Mouse (Mus musculus) intestine, embryonic 15.5 days (tissue): Measurements from ENCODE around the gene Dpm3. TPM values are rescaled to one million over a fixed set of nuclear protein-coding genes. Genes with fewer than 3 reads are reported as not detected.
A peak's percentile ranks its signal among the peaks of the same experiment; 100 is the strongest.

Source experiments
- ATAC-seq: fragments of 200-750 bp; cut with Nextera tagmentation; 2 replicates; pipeline ENCODE4 v1.8.0; 2017; ENCODE audit warnings: moderate TSS enrichment, moderate library complexity
- H3K27ac ChIP-seq: fragments of 300-500 bp; sonication (generic); 2 replicates; pipeline ENCODE4 v1.5.1; 2015; ENCODE audit warnings: mild to moderate bottlenecking, inconsistent platforms
- H3K27me3 ChIP-seq: fragments of 300-500 bp; sonication (generic); replicated peaks from 2 replicates; pipeline ENCODE4 v1.6.1; 2015; ENCODE audit warnings: inconsistent platforms
- H3K36me3 ChIP-seq: fragments of 300-500 bp; sonication (generic); 2 replicates; pipeline ENCODE4 v1.6.1; 2015; ENCODE audit warnings: inconsistent platforms
- H3K4me1 ChIP-seq: fragments of 300-500 bp; sonication (generic); replicated peaks from 2 replicates; pipeline ENCODE4 v1.6.1; 2015; ENCODE audit warnings: inconsistent platforms
- H3K4me2 ChIP-seq: fragments of 300-500 bp; sonication (generic); replicated peaks from 2 replicates; pipeline ENCODE4 v1.6.1; 2015; ENCODE audit warnings: mild to moderate bottlenecking, inconsistent platforms
- H3K4me3 ChIP-seq: fragments of 300-500 bp; sonication (generic); replicated peaks from 2 replicates; pipeline ENCODE4 v1.5.1; 2015; ENCODE audit warnings: inconsistent platforms
- H3K9ac ChIP-seq: fragments of 300-500 bp; sonication (generic); 2 replicates; pipeline ENCODE4 v1.6.1; 2015; ENCODE audit warnings: inconsistent platforms
- H3K9me3 ChIP-seq: fragments of 300-500 bp; sonication (generic); 2 replicates; pipeline ENCODE4 v1.6.1; 2016; ENCODE audit warnings: inconsistent platforms
- WGBS: fragments of 180-500 bp; shearing (Covaris S2); methylation state at CpG from one replicate; pipeline ENCODE4 v1.1.7; 2015; 5-methylcytosine and 5-hydroxymethylcytosine counted together
- polyA plus RNA-seq: library from polyadenylated mRNA; unstranded; fragments of >200 nt; fragmentation: Nextera tagmentation; extraction: Ambion mirVana; gene quantifications from 2 replicates; pipeline ENCODE4 v1.2.1, GENCODE M21; 2015

Gene Dpm3
- polyA plus RNA-seq, 1 experiment from 2014 or later: 131 TPM

- Histone ChIP-seq H3K27me3 (no peaks in the 10 kb centered on the region), H3K4me3 (no peak overlapping the region), H3K4me2 (peak overlapping the region; percentile 96; the same call in 1 of the 2 replicates), H3K9me3 (no peaks in the 10 kb centered on the region), H3K9ac (no peak overlapping the region), H3K4me1 (peaks cover 35% of the 10 kb centered on the region), H3K36me3 (peaks cover 12% of the 10 kb centered on the region), H3K27ac (no peak overlapping the region)
- 93% methylated on average over 13 of the region's 13 CpGs for WGBS
- no peak for ATAC-seq
These were observed 16.9 kb downstream of the Dpm3 start for GRCm38 (mm10) chr3:89276061-89276460.

GRCm38 (mm10) chr3:89277281-89278021 lies 18.3 kb downstream of the Dpm3 start:
- H3K4me1 ChIP-seq: peaks cover 43% of the 10 kb centered on the region
- H3K27ac ChIP-seq: peak overlapping the region; percentile 93
- no peaks in the 10 kb centered on the region for H3K9me3 ChIP-seq
- H3K9ac ChIP-seq: peak overlapping the region; percentile 72
- H3K27me3 ChIP-seq: no peaks in the 10 kb centered on the region
- peak overlapping the region; percentile 96 for H3K4me2 ChIP-seq
- 29% methylated on average over 14 of the region's 14 CpGs for WGBS
- peaks cover 4% of the 10 kb centered on the region; the same call in 1 of the 2 replicates for H3K36me3 ChIP-seq
- peak overlapping the region; percentile 55 for H3K4me3 ChIP-seq
- no peak for ATAC-seq

GRCm38 (mm10) chr3:89278107-89278506 lies 18.9 kb downstream of the Dpm3 start:
- peak overlapping the region; percentile 96 for H3K4me2 ChIP-seq
- no peaks in the 10 kb centered on the region for H3K36me3 ChIP-seq
- peak; percentile 64 for ATAC-seq
- 35% methylated on average over 7 of the region's 7 CpGs for WGBS
- H3K9ac ChIP-seq: peak overlapping the region; percentile 72
- H3K9me3 ChIP-seq: no peaks in the 10 kb centered on the region
- no peaks in the 10 kb centered on the region for H3K27me3 ChIP-seq
- H3K4me1 ChIP-seq: peaks cover 43% of the 10 kb centered on the region
- H3K4me3 ChIP-seq: peak overlapping the region; percentile 55
- peak overlapping the region; percentile 93 for H3K27ac ChIP-seq

- H3K9me3 ChIP-seq: no peaks in the 10 kb centered on the region
- no peak for ATAC-seq
- H3K4me2 ChIP-seq: peak overlapping the region; percentile 96
- H3K27me3 ChIP-seq: no peaks in the 10 kb centered on the region
- peak overlapping the region; percentile 72 for H3K9ac ChIP-seq
- WGBS: 14% methylated on average over 8 of the region's 8 CpGs
- no peaks in the 10 kb centered on the region for H3K36me3 ChIP-seq
- H3K27ac ChIP-seq: peak overlapping the region; percentile 93
- H3K4me3 ChIP-seq: peak overlapping the region; percentile 55
- H3K4me1 ChIP-seq: peaks cover 43% of the 10 kb centered on the region
These were observed 19.5 kb downstream of the Dpm3 start for GRCm38 (mm10) chr3:89278643-89279042.

- 2% methylated on average over 35 of the region's 35 CpGs for WGBS
- peak overlapping the region; percentile 93 for H3K27ac ChIP-seq
- peak; percentile 66 for ATAC-seq
- peaks cover 43% of the 10 kb centered on the region for H3K4me1 ChIP-seq
- no peaks in the 10 kb centered on the region for H3K27me3 ChIP-seq
- H3K4me3 ChIP-seq: peak overlapping the region; percentile 55
- peak overlapping the region; percentile 96 for H3K4me2 ChIP-seq
- no peaks in the 10 kb centered on the region for H3K9me3 ChIP-seq
- peak overlapping the region; percentile 72 for H3K9ac ChIP-seq
- H3K36me3 ChIP-seq: no peaks in the 10 kb centered on the region
These were observed 20.2 kb downstream of the Dpm3 start for GRCm38 (mm10) chr3:89279153-89279890.

GRCm38 (mm10) chr3:89280050-89280605 lies 21.0 kb downstream of the Dpm3 start:
- ATAC-seq: no peak; the same call in 1 of the 2 replicates
- no peaks in the 10 kb centered on the region for H3K9me3 ChIP-seq
- peak overlapping the region; percentile 55 for H3K4me3 ChIP-seq
- H3K4me2 ChIP-seq: peak overlapping the region; percentile 96
- peaks cover 43% of the 10 kb centered on the region for H3K4me1 ChIP-seq
- H3K27ac ChIP-seq: peak overlapping the region; percentile 93
- no peaks in the 10 kb centered on the region for H3K27me3 ChIP-seq
- peak overlapping the region; percentile 72 for H3K9ac ChIP-seq
- no peaks in the 10 kb centered on the region for H3K36me3 ChIP-seq
- WGBS: under 1% methylated on average over 29 of the region's 29 CpGs

- under 1% methylated on average over 52 of the region's 52 CpGs for WGBS
These were observed 21.7 kb downstream of the Dpm3 start, which contains the start of gene Efna1 for GRCm38 (mm10) chr3:89280606-89281511. Gene Efna1 (minus strand): TSS chr3:89281142.

GRCm38 (mm10) chr3:89281579-89282290 lies 22.6 kb downstream of the Dpm3 start:
- 0 out of 2 replicates have a peak overlapping the region, but pooled peaks have one; percentile 72 for H3K9ac ChIP-seq

More at GRCm38 (mm10) chr3:89280606-89281511, 21.7 kb downstream of the Dpm3 start, which contains the start of gene Efna1:
- no peaks in the 10 kb centered on the region for H3K36me3 ChIP-seq
- H3K27me3 ChIP-seq: no peaks in the 10 kb centered on the region
- peaks cover 43% of the 10 kb centered on the region for H3K4me1 ChIP-seq
- H3K27ac ChIP-seq: peak within 1 kb of the TSS; percentile 93
- H3K9ac ChIP-seq: peak within 1 kb of the TSS; percentile 72
- H3K9me3 ChIP-seq: no peaks in the 10 kb centered on the region
- peak; percentile 85 for ATAC-seq
- peak within 1 kb of the TSS; percentile 55 for H3K4me3 ChIP-seq
- peak within 1 kb of the TSS; percentile 96 for H3K4me2 ChIP-seq

GRCm38 (mm10) chr3:89282291-89282643 lies 23.1 kb downstream of the Dpm3 start:
- H3K9me3 ChIP-seq: no peaks in the 10 kb centered on the region
- H3K4me2 ChIP-seq: no peak overlapping the region
- H3K27me3 ChIP-seq: no peaks in the 10 kb centered on the region
- H3K36me3 ChIP-seq: no peaks in the 10 kb centered on the region
- H3K27ac ChIP-seq: peak overlapping the region; percentile 93; the same call in 1 of the 2 replicates
- H3K4me3 ChIP-seq: no peak overlapping the region
- no peak for ATAC-seq
- H3K9ac ChIP-seq: 0 out of 2 replicates have a peak overlapping the region, but pooled peaks have one; percentile 72
- WGBS: 27% methylated on average over 4 of the region's 4 CpGs
- H3K4me1 ChIP-seq: peaks cover 40% of the 10 kb centered on the region

More at GRCm38 (mm10) chr3:89281579-89282290, 22.6 kb downstream of the Dpm3 start:
- Histone ChIP-seq H3K4me3 (peak overlapping the region; percentile 55), H3K4me2 (peak overlapping the region; percentile 96), H3K27me3 (no peaks in the 10 kb centered on the region), H3K36me3 (no peaks in the 10 kb centered on the region), H3K27ac (peak overlapping the region; percentile 93), H3K9me3 (no peaks in the 10 kb centered on the region), H3K4me1 (peaks cover 43% of the 10 kb centered on the region)
- WGBS: 12% methylated on average over 20 of the region's 20 CpGs
- no peak for ATAC-seq

GRCm38 (mm10) chr3:89284261-89284660 lies 25.1 kb downstream of the Dpm3 start:
- Histone ChIP-seq H3K9ac (no peak overlapping the region), H3K4me2 (no peak overlapping the region), H3K36me3 (no peaks in the 10 kb centered on the region), H3K27ac (no peak overlapping the region), H3K27me3 (no peaks in the 10 kb centered on the region), H3K4me3 (no peak overlapping the region), H3K9me3 (no peaks in the 10 kb centered on the region), H3K4me1 (peaks cover 28% of the 10 kb centered on the region)
- 91% methylated on average over 3 of the region's 3 CpGs for WGBS
- no peak for ATAC-seq

- ATAC-seq: no peak
- no peak overlapping the region for H3K9ac ChIP-seq
- peaks cover 21% of the 10 kb centered on the region for H3K4me1 ChIP-seq
- 53% methylated on average over 2 of the region's 2 CpGs for WGBS
- no peaks in the 10 kb centered on the region for H3K36me3 ChIP-seq
- no peaks in the 10 kb centered on the region for H3K27me3 ChIP-seq
- no peaks in the 10 kb centered on the region for H3K9me3 ChIP-seq
- H3K4me2 ChIP-seq: no peak overlapping the region
- H3K27ac ChIP-seq: no peak overlapping the region
- H3K4me3 ChIP-seq: no peak overlapping the region
These were observed 26.4 kb downstream of the Dpm3 start for GRCm38 (mm10) chr3:89285526-89285925.
